Mouse (Mus musculus) right cerebral cortex, adult 18-20 months (tissue): ENCODE measurements around the gene Rer1.
A peak's percentile ranks its signal among the peaks of the same experiment; 100 is the strongest.
"Not testable (repeated sequence)": the region's sequence is repeated elsewhere in the genome, so short reads cannot be mapped to it uniquely, and the experiment has no call there.

Experiments used
- DNase-seq: peaks from one replicate; pipeline ENCODE4 v3.0.0; 2022; ENCODE audit warnings: mixed read lengths

Gene Rer1

DNA sequence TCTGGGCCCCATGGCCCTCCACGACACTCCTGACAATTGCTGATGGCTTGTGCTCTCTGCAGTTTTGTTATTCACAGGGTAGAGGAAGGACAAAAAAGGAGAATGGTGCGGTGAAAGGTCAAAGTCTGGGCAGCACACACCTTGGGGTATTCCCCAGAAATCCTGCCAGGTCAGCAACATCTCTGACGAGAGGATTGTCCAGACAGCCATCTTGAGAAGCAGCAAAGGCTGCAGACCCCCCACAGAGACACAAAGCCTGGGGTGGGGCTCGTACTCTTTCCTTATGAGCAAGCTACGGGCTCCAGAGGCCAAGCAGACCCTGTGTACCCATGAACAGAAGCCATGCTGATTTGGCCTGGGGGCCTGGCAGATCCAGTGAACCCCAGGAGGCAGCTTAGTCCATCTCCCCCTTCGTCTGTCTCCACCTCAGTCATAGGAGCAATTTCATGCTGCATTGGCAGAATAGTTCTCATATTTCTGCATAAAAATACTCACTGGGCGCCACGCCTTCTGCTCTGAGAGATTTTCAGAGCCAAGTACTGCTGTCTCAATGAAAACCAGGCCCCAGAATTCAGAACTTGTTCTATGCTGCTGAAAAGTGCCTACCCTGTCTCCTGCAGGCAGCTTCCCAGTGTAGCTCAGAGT, 27.7 kb upstream of the Rer1 start:
- DNase-seq = peak; percentile 33

DNA sequence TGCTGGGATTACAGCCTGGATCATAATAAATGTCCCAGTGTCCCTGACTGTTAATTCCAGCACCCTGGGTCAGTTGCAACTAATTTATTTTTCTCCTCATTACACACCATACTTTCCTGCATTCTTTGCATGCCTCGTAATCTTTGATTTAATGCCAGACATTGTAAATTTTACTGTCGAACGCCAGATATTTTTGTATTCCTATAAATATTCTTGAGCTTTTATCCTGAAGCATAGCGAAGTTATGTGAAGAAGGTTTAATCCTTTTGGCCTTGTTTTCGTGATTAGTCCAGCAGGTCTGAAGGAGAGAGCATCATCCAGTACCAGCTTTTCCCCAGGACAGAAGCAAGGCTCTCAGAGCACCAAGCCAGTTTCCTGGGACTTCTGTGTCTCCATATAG, 23.3 kb upstream of the Rer1 start:
- no peak for DNase-seq

DNA sequence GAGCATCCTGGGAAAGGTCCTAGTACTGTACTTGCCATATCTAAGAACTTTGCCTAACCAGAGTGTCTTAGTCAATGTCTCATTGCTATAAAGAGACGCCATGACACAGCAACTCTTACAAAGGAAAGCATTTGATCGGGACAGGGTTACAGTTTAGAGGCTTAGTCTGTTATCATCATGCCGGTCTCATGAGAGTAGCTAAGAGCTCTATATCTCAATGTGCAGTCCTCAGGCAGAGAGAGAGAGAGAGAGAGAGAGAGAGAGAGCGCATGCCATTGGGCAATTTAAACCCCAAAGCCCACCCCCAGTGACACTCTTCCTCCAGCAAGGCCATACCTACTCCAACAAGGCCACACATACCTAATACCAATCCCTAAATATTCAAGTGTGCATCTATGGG, 21.7 kb upstream of the Rer1 start:
- no peak for DNase-seq

DNA sequence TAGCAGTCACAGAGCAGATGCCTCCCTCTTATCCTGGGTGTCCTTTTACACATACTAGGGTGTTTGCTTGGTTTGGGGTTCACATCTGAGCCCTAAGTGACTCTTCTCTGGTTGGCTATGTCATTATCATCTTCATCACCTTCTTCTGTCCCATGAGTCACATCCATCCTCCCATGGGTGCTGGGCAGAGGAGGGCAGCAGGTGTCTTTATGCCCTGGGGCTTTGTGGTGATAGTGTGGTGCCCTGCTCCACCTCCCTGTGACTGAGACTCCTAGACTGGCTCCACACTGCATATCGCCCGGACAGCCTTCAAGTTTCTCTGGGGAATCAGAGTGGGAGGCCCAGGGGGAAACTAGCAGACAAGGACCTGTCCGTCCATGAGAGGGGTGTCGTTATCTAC, 12.4 kb upstream of the Rer1 start:
- DNase-seq = no peak

DNA sequence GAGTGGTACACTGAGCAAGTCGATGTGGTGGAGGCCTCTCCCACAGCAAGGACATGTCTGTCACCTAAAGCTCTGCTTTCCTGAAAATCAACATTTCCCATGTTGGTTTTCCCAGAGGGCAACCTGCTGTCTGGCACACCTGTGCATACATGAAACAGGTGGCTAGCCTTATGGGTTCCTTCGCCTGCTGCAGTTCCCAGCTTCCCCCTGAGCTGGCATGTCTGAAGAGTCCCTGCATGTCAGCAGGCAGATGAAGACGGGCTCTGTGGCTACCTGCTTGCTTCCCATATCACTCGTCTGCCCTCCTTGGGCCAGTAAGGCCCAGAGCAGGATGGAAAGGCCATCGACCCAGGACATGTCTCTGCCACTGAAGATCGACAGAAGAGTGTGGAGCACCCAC, 11.3 kb upstream of the Rer1 start:
- no peak for DNase-seq

DNA sequence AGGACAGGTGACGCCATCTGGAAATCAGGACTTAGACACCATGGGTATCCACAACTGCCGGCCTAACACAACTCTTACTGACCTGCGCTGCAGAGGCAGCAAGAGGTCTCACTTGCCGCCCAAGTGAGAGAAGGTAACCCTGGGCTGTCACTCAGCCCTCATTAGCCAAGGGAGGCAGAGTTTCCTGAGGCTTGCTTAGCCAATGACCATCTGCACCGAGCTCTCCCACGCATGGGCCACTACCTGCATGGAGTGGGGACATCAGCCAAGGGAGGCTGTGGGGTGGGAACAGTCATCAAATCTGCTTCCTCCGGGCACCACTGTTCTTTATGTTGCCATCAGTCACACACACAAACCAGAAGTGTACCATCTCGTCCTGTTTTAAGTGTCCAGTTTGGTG, 9.8 kb upstream of the Rer1 start:
- DNase-seq = no peak

DNA sequence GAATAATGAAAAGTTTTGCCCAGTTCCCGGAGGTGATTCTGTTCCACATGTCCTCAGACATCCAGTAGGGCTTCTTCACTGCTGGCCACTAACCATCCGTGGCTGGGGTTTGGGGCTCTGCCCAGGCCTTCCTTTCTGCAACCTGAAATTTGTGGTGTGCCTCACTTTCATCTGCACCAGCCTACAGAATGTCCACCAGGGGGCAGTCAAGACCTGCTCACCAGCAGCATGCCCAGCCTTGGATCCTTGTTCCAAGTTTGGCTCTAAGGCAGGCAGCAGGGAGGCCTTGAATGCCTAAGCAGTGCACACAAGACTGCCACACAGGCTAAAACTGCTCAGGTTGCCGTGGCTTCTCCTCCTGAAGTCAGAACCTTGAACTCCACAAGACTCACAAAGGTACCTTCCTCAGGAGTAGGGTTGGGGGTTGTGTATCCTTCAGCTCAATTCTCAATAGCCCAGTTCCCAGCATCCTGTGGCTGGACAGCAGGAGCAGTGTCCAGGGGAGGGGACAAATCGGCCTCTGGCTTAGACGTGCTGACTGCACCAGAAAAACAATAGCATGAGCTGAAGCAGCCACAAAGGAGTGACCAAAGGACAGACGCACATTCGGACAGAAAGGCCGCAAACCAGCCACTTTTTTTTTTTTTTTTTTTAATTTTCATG, 9.2 kb upstream of the Rer1 start:
- peak; percentile 90 for DNase-seq

DNA sequence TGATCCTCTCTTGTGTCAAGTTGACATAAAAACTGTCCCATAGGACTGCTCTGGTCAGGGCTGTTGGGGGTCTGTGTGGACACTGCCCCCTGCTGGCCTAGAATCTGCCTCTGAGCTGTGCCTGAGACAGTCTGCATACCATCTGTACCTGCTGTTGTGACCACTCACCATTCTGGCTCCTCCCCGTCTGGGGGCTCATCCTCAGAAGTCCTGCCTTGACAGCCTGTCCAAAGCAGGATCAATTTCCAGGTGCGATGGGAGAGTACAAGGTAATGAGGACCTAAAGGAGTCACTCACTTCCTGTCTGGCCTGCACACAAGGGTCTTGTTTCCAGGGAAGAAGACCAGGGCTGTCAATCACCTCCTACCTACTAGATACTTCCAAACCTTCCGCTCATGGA, 8.4 kb upstream of the Rer1 start:
- no peak for DNase-seq

DNA sequence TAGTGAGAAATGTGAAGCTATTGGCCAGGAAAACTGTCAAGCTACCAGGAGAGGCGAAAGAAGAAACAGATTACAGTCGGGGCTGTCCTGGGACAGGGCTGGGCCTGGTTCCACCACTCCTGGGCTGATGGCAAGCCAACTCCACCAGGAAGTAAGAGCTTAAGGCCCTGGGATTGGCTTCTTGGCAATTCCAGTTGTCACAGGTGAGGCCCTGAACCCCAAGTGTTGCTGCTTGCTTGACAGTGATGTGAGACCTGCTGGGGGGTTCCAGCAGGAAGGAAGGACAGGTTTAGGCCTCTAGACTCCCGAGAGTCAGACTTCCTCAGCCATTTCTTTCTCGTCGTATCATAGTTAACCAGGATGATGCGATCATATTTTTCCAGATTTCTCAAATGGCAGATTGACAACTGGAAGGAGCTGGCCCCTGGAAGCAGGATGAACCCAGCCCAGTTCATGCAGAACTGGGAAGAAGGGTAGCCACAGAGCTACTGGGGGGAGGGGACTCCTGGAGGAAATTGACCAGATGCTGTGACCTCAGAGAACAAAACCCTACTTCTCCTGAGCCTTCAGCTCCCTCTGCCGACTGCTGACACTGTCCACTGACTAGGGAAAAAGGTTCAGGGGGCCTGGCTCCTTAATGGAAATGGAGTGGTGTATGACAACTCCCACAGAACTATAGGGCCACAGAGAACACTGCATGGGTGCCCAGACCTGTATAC, 7.4 kb upstream of the Rer1 start:
- no peak for DNase-seq

DNA sequence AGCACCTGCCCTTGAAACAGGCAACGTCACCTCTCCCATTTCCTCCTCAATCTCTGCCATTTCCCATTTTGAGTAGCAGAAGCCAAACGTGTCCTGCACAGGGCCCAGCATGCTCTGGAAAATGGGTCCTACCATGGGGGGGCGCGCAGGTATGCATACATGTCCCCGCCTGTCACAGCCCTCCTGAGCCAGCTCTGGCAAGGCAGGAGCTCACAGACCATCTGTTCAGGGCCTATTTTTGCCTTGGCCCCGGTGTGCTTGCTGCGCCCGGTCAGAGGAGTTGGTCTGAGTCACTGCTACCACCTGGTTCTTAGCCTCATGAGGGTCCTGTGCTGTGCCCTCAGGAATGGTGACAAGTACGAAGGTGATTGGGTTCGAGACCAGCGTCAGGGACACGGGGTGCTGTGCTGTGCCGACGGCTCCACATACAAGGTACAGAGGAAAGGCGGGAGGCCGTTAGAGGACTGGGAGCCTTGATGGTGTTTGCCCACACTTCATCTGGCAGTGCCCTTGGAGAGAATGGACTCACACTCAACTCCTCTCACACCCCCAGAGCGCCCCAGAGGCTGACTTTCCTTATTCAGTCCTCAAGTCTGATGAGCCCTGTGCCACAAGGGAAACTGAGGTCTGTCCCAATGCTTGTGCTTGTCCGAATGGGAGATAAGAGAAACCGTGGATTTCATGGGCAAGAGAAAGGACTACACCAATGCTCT, 6.7 kb upstream of the Rer1 start:
- no peak for DNase-seq

DNA sequence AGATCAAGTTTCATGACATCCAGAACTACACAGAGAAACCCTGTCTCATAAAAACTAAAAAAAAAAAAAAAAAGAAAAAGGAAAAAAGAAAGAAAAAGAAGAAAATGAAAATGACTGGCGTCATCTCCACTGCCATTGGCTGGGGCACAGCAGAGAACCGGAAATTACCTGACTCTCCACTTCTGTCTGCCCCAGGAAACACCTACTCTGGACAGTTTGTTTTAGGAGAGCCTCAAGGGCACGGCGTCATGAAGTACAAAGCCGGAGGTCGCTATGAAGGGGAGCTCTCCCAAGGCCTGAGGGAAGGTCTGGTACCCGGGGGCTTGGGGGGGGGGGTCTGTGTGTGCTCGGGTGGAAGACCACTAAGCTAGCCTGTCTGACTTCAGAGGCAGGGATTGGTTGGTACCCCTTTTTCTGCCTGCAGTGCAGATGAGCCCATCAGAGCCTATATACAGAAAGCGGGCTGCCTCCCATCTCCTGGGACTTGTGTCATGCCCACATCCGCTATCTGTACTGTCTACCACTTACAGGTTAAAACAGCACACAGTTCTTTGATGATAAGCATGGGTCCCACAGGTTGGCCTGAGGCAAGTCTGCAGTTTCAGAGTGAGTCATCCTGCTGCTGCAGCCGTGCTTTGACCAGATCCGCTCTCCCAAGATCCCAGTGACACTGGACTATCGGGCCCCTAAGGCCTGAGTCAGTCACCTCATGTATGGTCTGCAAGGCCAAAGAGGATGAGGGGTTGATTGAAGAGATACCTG, 4.7 kb upstream of the Rer1 start:
- no peak for DNase-seq

DNA sequence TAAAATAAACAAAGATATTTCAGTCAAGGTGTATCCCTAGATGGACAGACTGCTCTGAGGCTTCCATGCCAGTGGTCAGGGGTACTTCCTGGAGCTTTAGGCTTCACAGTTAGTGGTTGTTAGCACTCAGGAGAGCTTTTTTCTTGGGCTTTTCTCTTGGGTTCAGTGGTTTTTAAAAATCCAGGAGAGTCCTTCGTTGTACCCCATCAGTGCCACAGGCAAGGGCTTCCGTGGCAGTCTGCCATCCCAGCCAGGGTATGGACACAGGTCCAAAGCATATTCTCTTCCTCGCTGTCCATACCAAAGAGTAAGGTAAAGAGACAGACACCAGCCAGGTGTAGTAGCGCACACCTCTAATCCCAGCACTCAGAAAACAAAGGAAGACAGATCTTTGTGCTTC, 4.0 kb upstream of the Rer1 start:
- no peak for DNase-seq

DNA sequence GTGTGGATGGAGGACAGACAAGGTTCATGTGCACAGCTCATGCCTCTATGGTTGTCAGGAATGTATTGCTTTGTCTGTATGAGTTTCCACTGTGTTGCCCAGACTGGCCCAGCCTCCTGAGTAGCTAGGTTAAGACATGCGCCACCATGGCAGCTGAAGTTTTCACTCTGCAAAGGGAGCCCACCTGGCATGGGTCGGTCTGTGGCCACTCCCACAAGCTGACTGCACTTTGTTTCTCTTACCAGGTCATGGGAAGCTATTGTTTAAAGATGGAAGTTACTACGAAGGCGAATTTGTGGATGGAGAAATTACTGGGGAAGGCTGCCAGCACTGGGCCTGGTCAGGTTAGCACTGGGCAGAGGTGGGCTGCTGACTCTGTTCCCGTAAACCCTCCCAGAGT, 3.1 kb upstream of the Rer1 start:
- no peak for DNase-seq

DNA sequence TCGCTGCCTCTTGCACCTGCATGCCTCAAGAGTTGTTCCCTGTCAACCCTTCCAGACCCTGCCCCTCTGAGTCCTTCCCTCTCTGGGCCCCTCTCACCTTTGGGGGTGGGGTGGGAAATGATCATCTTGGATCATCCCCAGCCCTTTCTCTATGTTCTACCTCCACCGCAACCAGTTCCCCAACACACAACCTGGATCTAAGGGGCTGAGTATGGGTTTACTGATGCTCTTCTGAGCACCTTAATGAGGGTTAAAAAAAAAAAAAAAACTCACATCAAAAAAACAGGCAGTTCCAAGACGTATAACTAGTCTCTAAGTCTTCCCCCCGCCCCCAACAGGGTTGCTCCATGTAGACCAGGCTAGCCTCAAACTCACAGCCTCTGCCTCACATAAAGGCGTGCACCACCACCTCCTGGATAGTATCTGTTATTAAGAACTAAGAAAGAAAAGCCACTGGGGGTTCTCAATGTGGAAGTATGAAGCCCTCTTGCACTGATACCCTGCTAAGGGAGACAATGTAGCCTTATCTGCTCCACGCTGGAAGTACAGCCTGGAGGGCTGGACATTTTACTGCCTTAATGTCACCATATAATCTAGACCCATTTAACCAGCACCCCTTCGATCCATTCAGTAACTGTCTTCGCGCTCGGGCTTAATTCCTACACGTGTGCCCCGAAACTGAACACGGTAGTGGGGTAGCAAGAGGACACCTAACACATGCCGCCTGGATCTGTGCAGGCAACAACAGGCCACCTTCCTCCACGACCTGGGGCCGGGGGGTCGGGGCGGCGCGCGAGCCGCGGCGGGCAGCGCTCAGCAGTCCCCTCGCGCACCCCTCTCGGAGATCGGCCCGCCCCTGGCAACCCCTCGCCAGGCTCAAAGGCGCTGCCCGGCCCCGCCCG, 725 bp downstream of the Rer1 start:
- DNase-seq = no peak

DNA sequence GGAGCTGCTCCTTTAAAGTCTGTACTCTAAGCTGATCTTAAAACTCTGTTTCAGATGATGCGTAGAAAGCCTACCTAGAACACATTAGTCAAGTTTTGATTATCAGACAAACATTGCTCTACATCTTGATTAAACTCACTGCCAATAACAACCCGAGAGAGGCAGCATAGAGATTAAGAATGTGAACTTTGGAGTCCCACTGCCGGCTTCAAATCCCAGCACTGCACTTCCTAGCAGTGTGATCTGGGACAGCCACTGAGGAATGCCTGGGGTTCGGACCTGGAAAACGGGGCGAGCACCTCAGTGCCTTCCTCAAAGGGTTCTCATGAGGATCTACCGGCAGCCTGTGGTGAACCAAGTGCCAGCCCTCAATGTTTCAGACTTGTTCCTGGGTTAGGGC, 1.8 kb downstream of the Rer1 start:
- DNase-seq = no peak

DNA sequence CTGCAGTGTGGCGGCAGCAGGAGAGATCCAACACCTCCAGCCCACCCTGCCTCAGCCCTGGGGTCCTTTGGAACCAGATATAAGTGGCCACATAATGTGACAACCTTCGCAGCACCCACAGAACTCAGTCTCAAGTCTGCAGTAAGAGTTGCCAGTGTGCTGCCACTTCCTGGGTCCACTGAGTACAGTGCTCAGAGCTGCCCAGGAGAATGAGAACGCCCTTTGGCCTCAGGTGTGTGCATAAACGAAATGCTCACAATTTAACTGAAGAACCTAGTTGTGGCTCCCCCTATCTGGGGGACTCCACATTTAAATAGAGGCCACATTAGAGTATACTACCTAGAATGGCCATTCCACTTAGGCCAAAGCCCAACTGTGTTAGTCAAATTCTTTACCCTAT, 2.6 kb downstream of the Rer1 start:
- no peak for DNase-seq

DNA sequence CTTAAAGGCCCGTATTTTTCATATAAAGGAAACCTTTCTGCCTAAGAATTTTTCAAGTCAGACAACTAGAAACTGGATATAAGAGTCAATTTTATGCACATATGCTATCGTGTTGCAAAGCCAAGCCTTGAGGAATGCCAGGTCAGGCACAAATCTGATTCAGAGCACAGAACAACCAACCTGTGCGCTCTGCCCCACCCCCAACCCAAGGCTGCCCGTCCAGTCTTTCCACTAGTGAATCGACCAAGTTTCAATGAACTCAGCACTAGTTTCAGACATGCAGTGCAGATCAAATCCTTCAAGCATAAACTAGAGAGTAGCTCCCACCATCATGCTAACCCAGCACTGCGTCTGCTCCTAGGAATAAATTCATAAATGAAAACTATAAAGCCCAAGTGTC, 6.5 kb downstream of the Rer1 start:
- no peak for DNase-seq

DNA sequence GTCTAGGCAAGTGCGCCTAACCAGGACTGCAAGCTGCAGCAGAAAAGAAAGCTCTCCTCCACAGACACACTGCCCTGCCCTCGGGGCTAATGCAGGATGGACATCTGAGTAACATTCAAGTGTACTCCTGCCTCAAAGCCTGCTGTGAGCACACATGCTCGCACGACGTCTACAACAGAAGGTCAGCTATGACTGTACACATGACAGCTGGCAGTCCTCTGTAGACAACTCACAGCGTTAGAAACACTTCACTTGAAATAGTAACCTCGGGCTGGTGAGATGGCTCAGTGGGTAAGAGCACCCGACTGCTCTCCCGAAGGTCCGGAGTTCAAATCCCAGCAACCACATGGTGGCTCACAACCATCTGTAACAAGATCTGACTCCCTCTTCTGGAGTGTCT, 7.4 kb downstream of the Rer1 start:
- not testable (repeated sequence) for DNase-seq

DNA sequence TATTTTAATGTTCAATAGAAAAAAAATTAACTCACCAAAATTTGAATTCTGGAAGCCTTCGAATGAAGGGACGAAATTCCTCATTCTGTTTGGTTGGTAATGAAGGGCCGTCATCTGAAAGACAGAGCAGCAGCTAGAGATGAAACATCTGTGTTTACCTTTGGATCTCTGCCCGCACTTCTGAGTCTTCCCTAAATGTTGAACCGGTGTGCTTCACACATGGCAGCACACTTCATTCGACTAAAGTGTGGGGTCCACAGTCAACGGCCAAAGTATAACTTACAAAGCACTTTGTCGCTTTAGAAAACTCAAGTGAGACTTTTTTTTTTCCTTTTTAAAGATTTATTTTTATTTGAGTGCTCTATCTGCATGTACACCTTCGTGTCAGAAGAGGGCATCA, 9.5 kb downstream of the Rer1 start:
- no peak for DNase-seq

DNA sequence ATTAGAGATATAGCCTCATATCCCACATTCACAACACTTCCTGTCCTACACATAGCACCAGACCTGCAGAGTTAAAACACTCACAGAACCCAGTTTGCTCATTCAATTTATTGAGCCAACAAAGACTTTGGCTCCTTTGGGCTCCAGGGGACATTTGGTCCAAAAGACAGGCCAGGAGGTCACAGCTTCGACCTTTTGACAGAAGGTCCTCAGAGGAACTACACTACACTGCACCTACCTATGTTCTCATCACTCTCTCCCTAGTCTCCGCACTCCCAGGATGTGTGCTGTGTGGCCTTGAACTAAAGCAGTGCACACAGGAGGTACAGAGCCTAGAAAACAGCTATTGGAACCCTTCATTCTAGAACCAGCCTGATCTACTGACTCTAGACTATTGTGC, 10.4 kb downstream of the Rer1 start:
- no peak for DNase-seq

DNA sequence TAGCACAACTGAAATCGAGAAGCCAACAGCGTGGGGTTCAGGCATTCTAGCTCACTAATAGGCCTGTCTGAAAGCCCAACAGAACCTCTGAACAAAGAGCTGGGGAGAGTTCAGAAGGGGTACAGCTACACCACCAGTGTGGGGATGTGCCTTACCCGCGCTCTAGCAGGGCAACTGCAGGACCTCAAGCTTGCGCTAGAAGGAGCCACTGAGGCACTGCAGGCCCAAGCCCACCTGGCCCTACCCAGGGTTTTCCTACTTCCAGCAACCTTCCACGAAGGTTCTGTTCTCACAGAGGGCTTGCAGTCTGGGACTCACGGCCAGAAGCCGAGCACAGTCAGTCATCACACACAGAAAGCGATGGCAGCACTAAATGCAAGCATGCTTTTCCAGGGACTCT, 11.0 kb downstream of the Rer1 start:
- no peak for DNase-seq

DNA sequence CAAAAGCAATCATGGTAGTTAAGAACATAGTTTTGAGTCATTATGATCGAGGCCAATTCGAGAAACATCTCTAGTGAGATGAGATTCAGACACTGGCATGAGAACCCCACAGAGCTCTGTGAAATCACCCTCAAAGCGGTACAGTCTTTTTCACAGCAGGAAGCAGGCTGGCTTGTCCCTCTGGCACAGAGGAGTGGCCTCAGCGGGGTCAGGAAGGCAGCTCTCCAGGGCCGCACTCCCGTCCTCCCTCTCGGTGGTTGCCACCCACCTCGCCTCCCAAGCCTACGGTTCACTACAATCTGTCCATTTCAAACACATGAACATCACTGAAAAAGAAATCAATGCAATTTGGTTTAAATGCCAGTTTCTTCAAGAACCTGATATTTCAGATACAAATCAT, 11.8 kb downstream of the Rer1 start:
- no peak for DNase-seq
